Comparison of ENCODE assay signal across 15 mouse cellular contexts in the genomic region with DNA sequence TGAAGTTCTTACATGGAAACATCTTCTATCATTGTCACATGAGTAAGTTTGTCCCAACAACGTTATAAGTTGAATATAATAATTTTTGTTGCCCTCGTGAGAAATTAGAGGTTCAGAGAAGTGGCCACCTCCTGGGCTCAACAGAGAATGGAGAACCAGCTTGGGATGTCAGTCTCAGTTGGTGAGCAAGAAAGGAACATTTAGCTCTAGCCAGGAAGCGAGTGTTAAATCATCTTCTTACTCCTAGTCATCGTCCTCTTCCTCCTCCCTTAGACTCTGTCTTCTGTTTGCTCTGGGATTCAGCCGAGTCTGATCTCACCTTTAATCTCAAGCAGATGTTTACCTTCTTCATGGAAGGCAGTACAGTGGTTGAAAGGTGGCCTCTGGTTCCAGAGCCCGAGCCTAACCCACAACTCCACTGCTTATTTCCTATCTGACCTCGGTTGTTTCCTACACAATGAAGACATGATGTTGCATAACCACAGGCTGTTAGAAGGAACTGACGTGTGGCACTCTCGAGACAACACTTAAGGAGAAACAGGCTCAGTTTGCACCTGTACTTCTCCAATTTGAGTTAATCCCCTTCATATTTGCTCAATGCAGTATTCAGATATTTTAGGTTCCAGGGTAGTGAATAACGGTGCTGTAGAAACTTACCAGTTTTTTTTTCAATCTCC.
"Had no signal": no experiment of that assay in that cellular context is flagged by ENCODE, and none has a peak within 500 bp of the region (broad histone marks: within the 10 kb centered on the region; RNA-seq: fewer than 3 reads in every experiment).

No protein-coding gene starts in this region.

- H3K4me3 ChIP-seq: layer of hippocampus, adult 2 months; limb, embryonic 13.5 days; liver, embryonic 15.5 days; midbrain, embryonic 13.5 days; myocyte; neural tube, embryonic 15.5 days; stomach, embryonic 15.5 days had no signal

- H3K9me3 ChIP-seq: limb, embryonic 13.5 days; liver, embryonic 15.5 days; midbrain, embryonic 13.5 days; neural tube, embryonic 15.5 days; stomach, embryonic 15.5 days had no signal

- ATAC-seq: intestine, embryonic 16.5 days; midbrain, embryonic 13.5 days had no signal

- DNase-seq: kidney, adult 2 months; kidney, postnatal 36 days; left cerebral cortex, postnatal 4 days; retina, postnatal 1 day; thymus, adult 2 months; thymus, postnatal 25 days had no signal

- H3K9ac ChIP-seq: limb, embryonic 13.5 days; liver, embryonic 15.5 days; midbrain, embryonic 13.5 days; neural tube, embryonic 15.5 days; stomach, embryonic 15.5 days had no signal

- H3K4me1 ChIP-seq: limb, embryonic 13.5 days; liver, embryonic 15.5 days; midbrain, embryonic 13.5 days; neural tube, embryonic 15.5 days; stomach, embryonic 15.5 days had no signal

- H3K27me3 ChIP-seq: limb, embryonic 13.5 days; liver, embryonic 15.5 days; midbrain, embryonic 13.5 days; neural tube, embryonic 15.5 days; stomach, embryonic 15.5 days had no signal

- H3K36me3 ChIP-seq: limb, embryonic 13.5 days; liver, embryonic 15.5 days; midbrain, embryonic 13.5 days; neural tube, embryonic 15.5 days; stomach, embryonic 15.5 days had no signal

- H3K27ac ChIP-seq: layer of hippocampus, adult 2 months; limb, embryonic 13.5 days; liver, embryonic 15.5 days; midbrain, embryonic 13.5 days; neural tube, embryonic 15.5 days; stomach, embryonic 15.5 days had no signal

- H3K4me2 ChIP-seq: limb, embryonic 13.5 days; liver, embryonic 11.5 days; liver, embryonic 15.5 days; midbrain, embryonic 13.5 days; neural tube, embryonic 15.5 days; stomach, embryonic 15.5 days had no signal
